Mouse (Mus musculus) liver, postnatal 0 days (tissue): Measurements from ENCODE around the gene Trp53i11.

Source experiments
- CTCF ChIP-seq: sonication (generic); IDR thresholded peaks from 2 replicates; pipeline ENCODE4 v1.5.1; 2016; ENCODE audit warnings: antibody characterized with exemption, low read depth
- EP300 ChIP-seq: IDR thresholded peaks from 2 replicates; pipeline ENCODE4 v1.6.1; 2016; ENCODE audit warnings: antibody characterized with exemption, low read depth, mild to moderate bottlenecking

DNA sequence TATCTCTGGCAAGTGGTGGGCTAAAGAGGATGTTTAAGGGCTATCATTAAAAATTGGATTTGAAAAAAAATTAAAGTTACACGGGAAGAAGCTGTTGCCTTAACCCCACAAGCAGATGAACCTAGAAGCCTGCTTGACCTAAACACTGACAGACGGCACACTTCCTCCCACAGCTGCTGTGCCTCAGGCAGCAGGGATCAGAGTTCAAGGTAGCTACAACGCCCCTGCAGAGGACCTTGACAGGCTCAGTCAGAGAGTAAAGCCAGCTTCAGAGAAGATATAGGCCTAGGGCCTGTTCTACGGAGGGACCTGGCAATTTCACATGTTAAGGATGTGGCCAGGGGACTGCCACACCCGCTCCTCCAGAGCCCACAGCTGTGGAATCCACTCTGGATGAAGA lies 14.9 kb upstream of the Trp53i11 start:
- TF ChIP-seq CTCF, result no peak
- TF ChIP-seq EP300, result no peak
